Mouse (Mus musculus) left cerebral cortex, adult 2 months (tissue): Measurements from ENCODE around the gene 4933402N03Rik. TPM values are rescaled to one million over a fixed set of nuclear protein-coding genes. Genes with fewer than 3 reads are reported as not detected.

Experiments
- DNase-seq, 2 experiments: peaks; one replicate each; pipeline ENCODE4 v3.0.0; 2021 to 2022; ENCODE audit warnings: low spot score in 2 of 2, mixed read lengths in 1 of 2; ENCODE audit errors: extremely low spot score in 1 of 2
- H3K27ac ChIP-seq: fragments of 200-600 bp; 2 replicates; pipeline ENCODE4 v1.8.1; 2022
- H3K4me3 ChIP-seq: fragments of 200-600 bp; 2 replicates; pipeline ENCODE4 v1.8.1; 2022
- CTCF ChIP-seq: fragments of 200-600 bp; IDR thresholded peaks from 2 replicates; pipeline ENCODE4 v1.8.1; 2022; ENCODE audit warnings: antibody characterized with exemption, mild to moderate bottlenecking, moderate library complexity
- intact Hi-C: fragments of 180-260 bp; cut with DNase I; formaldehyde crosslinking; loops from one replicate; pipeline ENCODE4 v1.15.1; 2025
- total RNA-seq, 2 experiments: library from RNA; stranded (reverse); gene quantifications; 2 replicates each; pipeline ENCODE4 v1.2.3; 2021

The 4933402N03Rik gene
- total RNA-seq, 2 experiments from 2014 or later, result not detected

- TF ChIP-seq CTCF, result peak; percentile 42
- intact Hi-C loops, result no loop called here
- H3K27ac ChIP-seq, result no peak overlapping the region
- no peak overlapping the region for H3K4me3 ChIP-seq
- DNase-seq, result no peak
These were observed 23.8 kb downstream of the 4933402N03Rik start for GRCm38 (mm10) chr7:131122210-131122807.

- intact Hi-C loops, result no loop called here
- no peak overlapping the region for H3K27ac ChIP-seq
- TF ChIP-seq CTCF, result no peak
- H3K4me3 ChIP-seq, result no peak overlapping the region
- DNase-seq, result no peak
These were observed 31.7 kb downstream of the 4933402N03Rik start for GRCm38 (mm10) chr7:131114434-131114833.

- Histone ChIP-seq H3K4me3 (no peak overlapping the region), H3K27ac (no peak overlapping the region)
- intact Hi-C loops, result loop anchor here (2.0 kb wide), 1 partner anchor 219 kb away; the partner anchor contains the start of gene Fam24a
- TF ChIP-seq CTCF, result no peak
- no peak for DNase-seq
These were observed 32.4 kb downstream of the 4933402N03Rik start for GRCm38 (mm10) chr7:131113676-131114075.

- peak; percentile 95 for TF ChIP-seq CTCF
- H3K27ac ChIP-seq, result no peak overlapping the region
- peak; percentile 73 to 79 for DNase-seq
- intact Hi-C loops, result loop anchor here (2.0 kb wide), 1 partner anchor 220 kb away; the partner anchor contains the start of gene Fam24a
- no peak overlapping the region for H3K4me3 ChIP-seq
These were observed 33.6 kb downstream of the 4933402N03Rik start for GRCm38 (mm10) chr7:131112486-131112885.

Other genes with a start within 250 kb of the 4933402N03Rik start
- 100 to 1,000 TPM; 200 to 236 TPM for gene Htra1, start 210.2 kb downstream of the 4933402N03Rik start, total RNA-seq
- not detected for gene Dmbt1, start 114.3 kb downstream of the 4933402N03Rik start, total RNA-seq
- gene 5430419D17Rik, start 28.1 kb upstream of the 4933402N03Rik start, total RNA-seq, result not detected
- gene Cuzd1, start 176.0 kb upstream of the 4933402N03Rik start, total RNA-seq, result under 1 TPM in 1 of 2 experiments, not detected in 1; 0.26 TPM
- not detected for gene Fam24b, start 183.2 kb upstream of the 4933402N03Rik start, total RNA-seq
- not detected for gene Fam24a, start 187.6 kb upstream of the 4933402N03Rik start, total RNA-seq
- gene 2310057M21Rik, start 216.4 kb upstream of the 4933402N03Rik start, total RNA-seq, result 10 to 100 TPM; 24.8 to 28.8 TPM
- gene Pstk, start 224.8 kb upstream of the 4933402N03Rik start, total RNA-seq, result 10 to 100 TPM; 53.4 to 54.2 TPM